Mouse (Mus musculus): Measurements from ENCODE around the gene Sipa1l3.

DNA sequence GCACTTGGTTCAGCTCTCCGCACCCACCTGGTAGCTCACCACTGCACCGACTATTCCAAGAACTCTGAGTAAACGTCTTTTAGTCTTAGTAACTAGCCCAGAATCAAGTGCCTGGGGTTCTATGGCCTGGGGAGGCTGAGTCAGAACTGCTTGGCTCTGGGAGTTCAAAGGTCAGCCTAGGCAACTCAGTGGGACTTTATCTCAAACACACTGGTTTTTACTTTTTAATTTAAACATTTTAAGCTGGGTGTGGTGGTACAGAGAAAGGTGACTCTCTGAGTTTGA, 27.0 kb downstream of the Sipa1l3 start:
- TF ChIP-seq POLR2A (IDR thresholded peaks at IDR 0.05; ENCODE audit: low read depth, low read length): no peak
- TF ChIP-seq CTCF (conservative IDR thresholded peaks at IDR 0.05; ENCODE audit: insufficient read depth, insufficient read length, low read depth, low read length): no peak

Data from kidney, adult 2 months (tissue).